Mouse (Mus musculus) right cerebral cortex, adult 18-20 months (tissue): ENCODE measurements at regions not wholly inside any gene's neighbourhood (a gene's known extent, or its start where the extent isn't known, plus 50 kb on each side); places are given as distances from the start of the nearest gene placed in this dataset.

Experiments used
- DNase-seq: peaks from one replicate; pipeline ENCODE4 v3.0.0; 2022; ENCODE audit warnings: mixed read lengths

GRCm38 (mm10) chr11:48427423-48427822 is 372.7 kb upstream of the Rack1 start:
- no peak for DNase-seq

GRCm38 (mm10) chr11:48426446-48426845 is 373.7 kb upstream of the Rack1 start:
- DNase-seq: no peak

GRCm38 (mm10) chr11:48418066-48418756 is 381.9 kb upstream of the Rack1 start:
- DNase-seq: no peak

- no peak for DNase-seq
Observed at GRCm38 (mm10) chr11:48417615-48418014, 382.5 kb upstream of the Rack1 start.

- DNase-seq: no peak
Observed at GRCm38 (mm10) chr11:48398032-48398431, 402.1 kb upstream of the Rack1 start.

- DNase-seq: no peak
Observed at GRCm38 (mm10) chr11:48381489-48381888, 392.7 kb upstream of the Sgcd start.

GRCm38 (mm10) chr11:48378044-48378443 is 389.3 kb upstream of the Sgcd start:
- DNase-seq: no peak

GRCm38 (mm10) chr11:48377269-48377668 is 388.5 kb upstream of the Sgcd start:
- no peak for DNase-seq

- no peak for DNase-seq
Observed at GRCm38 (mm10) chr11:48351349-48352023, 362.7 kb upstream of the Sgcd start.

GRCm38 (mm10) chr11:48314500-48314899 is 325.7 kb upstream of the Sgcd start:
- no peak for DNase-seq

- peak; percentile 3 for DNase-seq
Observed at GRCm38 (mm10) chr11:48295370-48295769, 306.6 kb upstream of the Sgcd start.

- no peak for DNase-seq
Observed at GRCm38 (mm10) chr11:48262492-48262891, 273.7 kb upstream of the Sgcd start.

GRCm38 (mm10) chr11:48261089-48261488 is 272.3 kb upstream of the Sgcd start:
- DNase-seq: peak; percentile 1

GRCm38 (mm10) chr11:48250678-48251317 is 262.0 kb upstream of the Sgcd start:
- no peak for DNase-seq

GRCm38 (mm10) chr11:48249315-48249714 is 260.5 kb upstream of the Sgcd start:
- no peak for DNase-seq

GRCm38 (mm10) chr11:48221156-48221555 is 232.4 kb upstream of the Sgcd start:
- DNase-seq: no peak

- DNase-seq: no peak
Observed at GRCm38 (mm10) chr11:48219157-48219556, 230.4 kb upstream of the Sgcd start.

GRCm38 (mm10) chr11:48216762-48217161 is 228.0 kb upstream of the Sgcd start:
- DNase-seq: no peak

GRCm38 (mm10) chr11:48186604-48187003 is 197.8 kb upstream of the Sgcd start:
- DNase-seq: no peak

GRCm38 (mm10) chr11:48178943-48179342 is 190.2 kb upstream of the Sgcd start:
- DNase-seq: no peak

GRCm38 (mm10) chr11:48178174-48178573 is 189.4 kb upstream of the Sgcd start:
- DNase-seq: no peak

GRCm38 (mm10) chr11:48176451-48176850 is 187.7 kb upstream of the Sgcd start:
- no peak for DNase-seq

GRCm38 (mm10) chr11:48152219-48152618 is 163.4 kb upstream of the Sgcd start:
- no peak for DNase-seq

- no peak for DNase-seq
Observed at GRCm38 (mm10) chr11:48133335-48133734, 144.6 kb upstream of the Sgcd start.
